Mouse (Mus musculus) C3H10T1/2 (cell line): ENCODE data around the gene Mrgprb5. TPM values are rescaled to one million over a fixed set of nuclear protein-coding genes. Genes with fewer than 3 reads are reported as not detected.

Source experiments
- polyA plus RNA-seq, 2 experiments: library from polyadenylated mRNA; unstranded; fragments of >200 nt; fragmentation: generic; extraction: Trizol; gene quantifications; one replicate each; pipeline ENCODE4 v1.2.1; 2012; ENCODE audit warnings: missing spikeins in 2 of 2

Gene Mrgprb5
- not detected for polyA plus RNA-seq

GRCm38 (mm10) chr7:48168919-48169318, at the start of gene Mrgprb5:
Gene Mrgprb5 (minus strand): TSS chr7:48169019.

DNA sequence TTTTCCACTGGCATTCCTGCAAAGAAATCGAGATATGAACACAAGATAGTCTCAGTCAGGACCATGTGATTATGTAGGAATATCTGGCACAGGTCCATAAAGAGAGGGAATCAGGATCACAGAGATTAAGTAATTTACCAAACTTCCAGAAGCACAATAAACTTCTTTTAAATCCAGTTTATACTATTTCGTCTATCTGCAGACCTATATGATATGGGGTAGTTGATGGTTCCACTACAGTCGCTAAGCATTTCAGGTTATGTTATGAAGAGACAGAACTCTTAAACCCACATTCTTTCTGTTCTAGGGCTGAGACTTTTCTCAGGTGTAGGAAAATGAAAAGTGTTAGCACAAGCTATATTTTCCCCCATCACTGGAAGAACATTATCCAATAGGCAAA, 30.4 kb upstream of the Mrgprb5 start, which contains the start of gene Mrgprb4:
Gene Mrgprb4 (minus strand): TSS at position 101 of the 400 bp plus-strand sequence.

Other genes starting within 250 kb of the Mrgprb5 start
- gene Mrgpra4, start 186.9 kb downstream of the Mrgprb5 start, polyA plus RNA-seq, result not detected
- gene Mrgprx1, start 141.4 kb downstream of the Mrgprb5 start, polyA plus RNA-seq, result not detected
- gene Mrgprb4, start 30.3 kb upstream of the Mrgprb5 start, polyA plus RNA-seq, result not detected
- not detected for gene Mrgprb8, start 219.5 kb upstream of the Mrgprb5 start, polyA plus RNA-seq